Mouse (Mus musculus) testis, adult 2 months (tissue): Measurements from ENCODE around the gene Ptprb.

ENCODE experiments used
- CTCF ChIP-seq: fragments of 200-500 bp; IDR thresholded peaks from 2 replicates; pipeline ENCODE4 v1.5.1; 2012; ENCODE audit warnings: low read depth, mild to moderate bottlenecking, inconsistent platforms, low read length, moderate library complexity; ENCODE audit not compliant: control insufficient read depth, insufficient read depth, insufficient replicate concordance
- POLR2A ChIP-seq: fragments of 200-500 bp; IDR thresholded peaks from 2 replicates; pipeline ENCODE4 v1.6.1; 2012; ENCODE audit warnings: low read depth, mild to moderate bottlenecking, inconsistent platforms, low read length, moderate library complexity; ENCODE audit not compliant: control insufficient read depth

- TF ChIP-seq POLR2A = no peak
- no peak for TF ChIP-seq CTCF
Observed at GRCm38 (mm10) chr10:116424921-116425320, 149.6 kb downstream of the Ptprb start.
